Mouse (Mus musculus): ENCODE data around the gene Rnf113a1. TPM values are rescaled to one million over a fixed set of nuclear protein-coding genes. Genes with fewer than 3 reads are reported as not detected.
"Not testable (repeated sequence)": the region's sequence is repeated elsewhere in the genome, so short reads cannot be mapped to it uniquely, and the experiment has no call there.

The Rnf113a1 gene
- 10.8 and 11.2 TPM in 2 replicates for polyA plus RNA-seq (2012)

DNA sequence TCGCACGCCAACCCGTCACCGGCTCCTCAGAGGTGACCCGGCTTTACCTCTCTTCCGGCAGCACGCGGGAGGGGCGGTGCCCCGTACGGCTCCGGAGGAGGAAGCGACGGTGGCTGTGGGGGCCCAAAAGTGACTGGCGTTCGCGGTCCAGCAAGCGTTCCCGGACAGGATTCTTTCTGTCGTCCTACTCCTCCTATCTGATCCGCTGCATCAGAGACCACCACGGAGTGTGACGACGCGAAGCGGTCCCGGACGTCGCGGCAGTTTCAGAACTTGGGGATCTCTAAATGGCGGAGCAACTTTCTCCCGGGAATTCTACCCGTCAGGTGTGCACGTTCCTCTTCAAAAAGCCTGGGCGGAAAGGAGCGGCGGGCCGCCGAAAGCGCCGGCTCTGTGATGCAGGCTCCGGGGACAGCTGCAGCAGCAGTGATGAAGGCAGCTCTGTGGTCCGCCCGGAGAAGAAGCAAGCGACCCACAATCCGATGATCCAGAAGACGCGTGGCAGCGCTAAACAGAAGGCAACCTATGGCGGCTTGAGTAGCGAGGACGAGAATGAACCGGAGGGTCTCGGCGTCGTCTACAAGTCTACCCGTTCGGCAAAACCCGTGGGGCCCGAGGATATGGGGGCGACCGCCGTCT lies at the start of gene Rnf113a1, which contains the start of gene Ndufa1:
Rnf113a1 (plus strand) TSS at position 141 of the 639 bp plus-strand sequence.
Ndufa1 (minus strand) TSS at position 59 of the 639 bp plus-strand sequence.
- no peak for TF ChIP-seq GATA1 (IDR thresholded peaks at IDR 0.05; ENCODE audit: low read length)

DNA sequence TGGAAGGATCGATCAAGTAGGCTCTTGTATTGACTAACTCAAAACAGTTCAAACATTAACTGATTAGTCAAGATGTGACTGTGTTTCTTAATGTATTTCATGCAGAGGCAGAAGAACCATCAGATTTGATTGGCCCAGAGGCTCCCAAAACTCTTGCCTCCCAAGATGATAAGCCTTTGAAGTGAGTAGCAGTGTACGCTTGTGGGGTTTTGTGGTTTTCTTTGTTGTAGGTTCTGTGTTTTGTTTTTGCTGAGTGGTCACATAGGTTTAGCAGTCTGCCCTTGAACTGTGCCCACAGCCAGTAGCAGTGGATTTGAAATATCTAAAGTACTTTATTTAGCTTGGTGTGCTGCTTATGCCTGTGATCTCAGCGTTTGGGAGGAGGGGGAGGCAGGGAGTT lies 49.3 kb upstream of the Rnf113a1 start:
- TF ChIP-seq GATA1 (IDR thresholded peaks at IDR 0.05; ENCODE audit: low read length): no peak

DNA sequence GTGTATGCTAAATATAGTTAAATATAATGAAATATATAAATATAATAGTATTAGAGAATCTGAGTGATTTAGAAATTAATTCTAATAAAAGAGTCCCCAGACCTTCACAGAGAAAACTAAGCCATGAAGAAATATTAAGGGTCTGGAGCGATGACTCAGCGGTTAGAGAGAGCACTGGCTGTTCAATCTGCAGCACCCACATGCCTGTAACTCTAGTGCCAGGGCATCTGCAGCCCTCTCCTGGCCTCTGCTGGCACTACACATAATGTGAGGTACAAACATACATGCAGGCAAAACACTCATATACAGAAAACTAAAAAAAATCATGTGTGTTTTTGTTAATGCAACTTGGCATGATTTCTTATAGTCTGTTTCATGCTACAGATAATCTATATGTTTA lies 46.1 kb upstream of the Rnf113a1 start:
- no peak for TF ChIP-seq GATA1 (IDR thresholded peaks at IDR 0.05; ENCODE audit: low read length)

DNA sequence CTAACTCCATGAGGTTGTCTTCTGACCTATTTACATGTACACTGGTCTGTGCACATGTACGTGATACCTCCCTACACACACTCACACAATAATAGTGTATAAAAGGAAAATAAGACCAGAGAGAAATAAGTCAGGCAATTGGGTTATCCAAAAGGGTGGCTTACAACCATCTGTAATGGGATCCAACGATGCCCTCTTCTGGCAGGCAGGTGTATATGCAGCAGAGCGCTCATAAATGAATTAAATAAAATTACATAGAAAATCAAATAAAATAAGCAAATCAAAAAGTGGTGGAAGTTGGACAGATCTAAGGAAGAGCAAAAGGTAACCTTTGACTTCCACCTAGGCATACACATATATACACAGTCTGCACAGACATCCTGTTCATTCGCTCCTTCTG lies 33.2 kb upstream of the Rnf113a1 start:
- no peak for TF ChIP-seq GATA1 (IDR thresholded peaks at IDR 0.05; ENCODE audit: low read length)

DNA sequence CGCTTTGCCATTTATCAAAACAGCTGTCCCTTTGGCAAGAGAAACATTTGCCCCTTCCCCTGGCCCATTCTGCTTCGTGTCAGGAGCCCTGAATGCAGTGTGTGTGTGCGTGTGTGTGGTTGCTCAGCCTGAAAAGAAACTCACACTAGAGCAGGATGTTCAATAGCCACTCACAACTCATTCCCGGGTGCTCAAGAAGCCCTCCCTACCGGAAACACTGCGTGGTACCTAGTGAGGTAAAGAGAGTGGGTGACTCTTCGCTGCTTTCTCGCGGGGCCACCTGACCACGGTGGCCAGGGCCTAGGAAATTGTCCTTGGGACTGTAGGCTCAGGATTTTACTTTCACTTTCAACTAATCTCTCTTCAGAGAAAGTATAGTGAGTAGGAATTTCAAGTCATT lies 29.9 kb upstream of the Rnf113a1 start:
- no peak for TF ChIP-seq GATA1 (IDR thresholded peaks at IDR 0.05; ENCODE audit: low read length)

DNA sequence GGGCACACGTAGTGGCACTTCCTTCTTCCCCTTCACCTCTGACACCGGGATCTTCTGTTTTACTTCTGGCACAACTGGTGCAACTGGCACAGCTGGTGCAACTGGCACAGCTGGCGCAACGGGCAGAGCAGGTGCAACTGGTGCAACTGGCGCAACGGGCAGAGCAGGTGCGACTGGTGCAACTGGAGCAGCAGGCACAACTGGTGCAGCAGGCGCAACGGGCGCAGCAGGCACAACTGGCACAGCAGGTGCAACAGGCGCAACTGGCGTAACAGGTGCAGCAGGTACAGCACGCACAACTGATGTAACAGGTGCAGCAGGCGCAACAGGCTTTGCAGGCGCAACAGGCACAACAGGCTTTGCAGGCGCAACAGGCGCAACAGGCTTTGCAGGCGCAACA lies 27.9 kb upstream of the Rnf113a1 start:
- no peak for TF ChIP-seq GATA1 (IDR thresholded peaks at IDR 0.05; ENCODE audit: low read length)

DNA sequence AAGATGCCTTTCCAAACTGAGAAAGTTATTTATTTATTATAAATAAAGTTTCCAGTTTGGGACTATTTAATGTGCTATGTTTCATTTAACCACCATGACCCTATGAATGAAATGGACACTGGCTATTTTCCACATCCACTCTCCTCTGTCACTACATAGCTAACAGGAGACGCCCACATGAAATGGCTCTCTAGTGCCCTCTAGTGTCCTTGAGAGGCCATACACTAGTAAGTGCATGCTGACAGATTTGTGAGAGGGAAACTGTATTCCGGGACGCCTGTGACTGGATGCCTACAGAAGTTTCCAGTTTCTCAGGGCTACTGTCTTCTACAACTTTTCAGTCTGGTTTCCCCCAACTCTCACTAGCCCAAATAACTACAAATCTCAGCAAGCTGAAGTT lies 24.0 kb upstream of the Rnf113a1 start:
- TF ChIP-seq GATA1 (IDR thresholded peaks at IDR 0.05; ENCODE audit: low read length): no peak

DNA sequence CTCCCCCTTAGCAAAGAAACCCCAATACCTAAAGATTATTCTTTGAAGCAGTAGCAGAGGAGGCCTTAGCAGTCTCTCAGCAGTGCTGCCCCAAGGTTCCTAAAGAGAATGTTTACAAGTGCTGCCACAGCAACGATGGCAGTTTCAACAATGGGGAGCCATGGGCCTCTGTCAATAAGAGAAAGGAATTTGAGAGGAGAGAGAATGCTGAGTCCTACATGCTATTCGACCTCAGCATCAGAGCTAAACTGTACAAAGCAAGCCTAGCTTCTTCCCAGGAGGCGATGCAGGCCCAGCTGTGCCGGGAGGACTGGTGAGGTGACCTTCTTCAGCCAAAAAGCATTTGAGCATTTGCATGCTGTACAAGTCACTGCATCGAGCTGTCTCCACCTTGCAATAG lies 22.3 kb upstream of the Rnf113a1 start, which contains the start of gene Akap14:
Akap14 (minus strand) TSS at position 101 of the 400 bp plus-strand sequence.
- no peak for TF ChIP-seq GATA1 (IDR thresholded peaks at IDR 0.05; ENCODE audit: low read length)

DNA sequence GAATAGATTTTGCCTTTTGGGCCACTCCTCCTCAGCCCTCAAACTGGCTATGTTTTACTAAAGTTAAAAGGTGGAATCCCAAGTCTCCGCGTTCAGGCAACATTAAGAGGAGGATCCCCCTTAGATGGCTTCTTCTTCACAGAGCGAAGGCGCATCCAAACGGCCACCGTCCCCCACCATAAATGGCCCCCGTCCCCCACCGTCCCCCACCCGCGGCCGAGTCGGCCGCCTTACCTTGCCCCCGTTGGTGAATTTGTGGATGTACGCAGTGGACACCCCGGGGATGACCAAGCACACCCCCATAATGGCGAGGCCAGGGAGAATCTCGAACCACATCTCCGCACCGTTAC lies 315 bp upstream of the Rnf113a1 start:
- TF ChIP-seq GATA1 (IDR thresholded peaks at IDR 0.05; ENCODE audit: low read length): no peak

DNA sequence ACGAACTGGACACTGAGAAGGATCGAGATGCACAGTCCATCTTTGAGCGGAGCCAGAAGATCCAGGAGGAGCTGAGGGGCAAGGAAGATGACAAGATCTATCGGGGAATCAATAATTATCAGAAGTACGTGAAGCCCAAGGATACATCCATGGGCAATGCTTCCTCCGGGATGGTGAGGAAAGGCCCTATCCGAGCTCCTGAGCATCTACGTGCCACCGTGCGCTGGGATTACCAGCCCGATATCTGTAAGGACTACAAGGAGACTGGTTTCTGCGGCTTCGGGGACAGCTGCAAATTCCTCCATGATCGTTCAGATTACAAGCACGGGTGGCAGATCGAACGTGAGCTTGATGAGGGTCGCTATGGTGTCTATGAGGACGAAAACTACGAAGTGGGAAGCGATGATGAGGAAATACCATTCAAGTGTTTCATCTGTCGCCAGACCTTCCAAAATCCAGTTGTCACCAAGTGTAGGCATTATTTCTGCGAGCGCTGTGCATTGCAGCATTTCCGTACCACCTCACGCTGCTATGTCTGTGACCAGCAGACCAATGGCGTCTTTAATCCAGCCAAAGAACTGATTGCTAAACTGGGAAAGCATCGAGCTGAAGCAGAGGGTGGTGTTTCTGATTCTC lies 817 bp downstream of the Rnf113a1 start:
- no peak for TF ChIP-seq GATA1 (IDR thresholded peaks at IDR 0.05; ENCODE audit: low read length)

DNA sequence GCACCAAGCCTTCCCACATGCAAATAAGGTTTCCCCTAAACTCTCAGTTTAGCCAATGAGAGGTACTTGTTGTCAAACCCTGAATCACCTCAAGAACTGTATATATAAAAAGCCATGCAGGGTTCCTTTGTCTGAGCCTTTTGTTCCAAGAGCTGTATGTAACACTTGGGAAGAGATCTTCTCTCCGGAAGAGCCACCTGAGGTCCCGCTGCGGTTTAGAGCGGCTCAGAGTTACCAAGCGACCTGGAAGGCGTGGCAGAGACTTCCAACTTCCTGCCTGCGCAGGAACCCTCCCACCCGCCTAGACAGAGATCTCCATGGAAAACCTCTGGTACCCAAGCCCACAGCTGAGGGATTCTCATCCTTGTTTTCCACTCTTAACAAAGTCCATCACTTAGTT lies 7.6 kb downstream of the Rnf113a1 start:
- no peak for TF ChIP-seq GATA1 (IDR thresholded peaks at IDR 0.05; ENCODE audit: low read length)

DNA sequence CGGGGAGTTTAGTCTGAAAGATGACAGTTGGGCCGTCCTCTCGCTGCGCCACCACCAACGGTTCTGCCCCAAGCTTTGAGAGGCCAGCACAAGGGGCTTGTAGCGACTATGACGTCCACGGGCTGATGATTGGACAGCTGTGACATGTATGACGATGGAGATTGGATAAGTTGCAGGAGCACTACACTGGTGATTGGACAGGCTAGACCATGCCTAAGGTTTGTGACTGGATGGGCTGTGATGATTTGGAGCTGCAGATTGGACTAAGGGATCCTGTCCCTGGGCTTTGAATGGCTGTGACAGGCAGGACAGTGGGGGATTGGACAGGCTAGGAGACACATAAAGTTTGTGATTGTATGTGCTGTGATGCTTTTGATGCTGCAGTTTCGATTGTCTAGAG lies 19.9 kb downstream of the Rnf113a1 start, which contains the start of gene Gm9:
Gm9 (minus strand) TSS at position 101 of the 400 bp plus-strand sequence.
- no peak for TF ChIP-seq GATA1 (IDR thresholded peaks at IDR 0.05; ENCODE audit: low read length)

DNA sequence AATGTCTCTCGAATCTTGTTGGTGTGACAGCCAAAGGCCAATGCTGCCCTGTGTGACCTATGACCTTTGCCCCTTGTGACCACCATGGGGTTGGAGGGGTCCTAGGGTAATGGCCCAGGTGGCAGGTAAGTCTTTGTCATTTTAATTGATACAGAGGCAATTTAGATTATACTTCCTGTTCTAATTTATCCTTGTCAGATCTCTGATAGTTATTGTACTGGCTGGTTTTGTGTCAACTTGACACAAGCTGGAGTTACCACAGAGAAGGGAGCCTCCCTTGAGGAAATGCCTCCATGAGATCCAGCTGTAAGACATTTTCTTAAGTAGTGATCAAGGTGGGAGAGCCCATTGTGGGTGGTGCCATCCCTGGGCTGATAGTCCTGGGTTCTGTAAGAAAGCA lies 31.1 kb downstream of the Rnf113a1 start, which contains the start of gene Rhox1:
Rhox1 (minus strand) TSS at position 101 of the 400 bp plus-strand sequence.
- TF ChIP-seq GATA1 (IDR thresholded peaks at IDR 0.05; ENCODE audit: low read length): not testable (repeated sequence)

Other genes starting within 250 kb of the Rnf113a1 start
- 1.2 and 2.7 TPM in 2 replicates for gene Sept6, start 199.5 kb upstream of the Rnf113a1 start, polyA plus RNA-seq (2012)
- not detected in 2 replicates for gene Sowahd, start 142.4 kb upstream of the Rnf113a1 start, polyA plus RNA-seq (2012)
- gene Rpl39, start 105.8 kb upstream of the Rnf113a1 start, polyA plus RNA-seq (2012): 162 and 176 TPM in 2 replicates
- 3.6 and 6.3 TPM in 2 replicates for gene Upf3b, start 80.9 kb upstream of the Rnf113a1 start, polyA plus RNA-seq (2012)
- gene Nkap, start 64.5 kb upstream of the Rnf113a1 start, polyA plus RNA-seq (2012): 11.3 and 11.6 TPM in 2 replicates
- gene Akap14, start 22.4 kb upstream of the Rnf113a1 start, polyA plus RNA-seq (2012): not detected in 2 replicates
- 188 and 247 TPM in 2 replicates for gene Ndufa1, start 82 bp upstream of the Rnf113a1 start, polyA plus RNA-seq (2012)
- not detected in 2 replicates for gene Gm9, start 19.8 kb downstream of the Rnf113a1 start, polyA plus RNA-seq (2012)
- gene Rhox1, start 31.0 kb downstream of the Rnf113a1 start, polyA plus RNA-seq (2012): not detected in 2 replicates
- not detected in 2 replicates for gene Rhox2a, start 53.7 kb downstream of the Rnf113a1 start, polyA plus RNA-seq (2012)
- not detected in 2 replicates for gene Rhox3a, start 58.7 kb downstream of the Rnf113a1 start, polyA plus RNA-seq (2012)
- gene Rhox4a, start 74.1 kb downstream of the Rnf113a1 start, polyA plus RNA-seq (2012): not detected in 2 replicates
- gene Rhox3a2, start 188.8 kb downstream of the Rnf113a1 start, polyA plus RNA-seq (2012): not detected in 2 replicates
- not detected in 2 replicates for gene Rhox4a2, start 199.6 kb downstream of the Rnf113a1 start, polyA plus RNA-seq (2012)
- gene Rhox2b, start 220.8 kb downstream of the Rnf113a1 start, polyA plus RNA-seq (2012): not detected in 2 replicates
- not detected in 2 replicates for gene Rhox4b, start 241.2 kb downstream of the Rnf113a1 start, polyA plus RNA-seq (2012)